Mouse (Mus musculus) embryo, embryonic 11 days (tissue): ENCODE results near the gene Sugp2.

Source experiments
- DNase-seq: peaks from one replicate; pipeline ENCODE4 v3.0.0-alpha.2; 2015

Sugp2 gene

DNA sequence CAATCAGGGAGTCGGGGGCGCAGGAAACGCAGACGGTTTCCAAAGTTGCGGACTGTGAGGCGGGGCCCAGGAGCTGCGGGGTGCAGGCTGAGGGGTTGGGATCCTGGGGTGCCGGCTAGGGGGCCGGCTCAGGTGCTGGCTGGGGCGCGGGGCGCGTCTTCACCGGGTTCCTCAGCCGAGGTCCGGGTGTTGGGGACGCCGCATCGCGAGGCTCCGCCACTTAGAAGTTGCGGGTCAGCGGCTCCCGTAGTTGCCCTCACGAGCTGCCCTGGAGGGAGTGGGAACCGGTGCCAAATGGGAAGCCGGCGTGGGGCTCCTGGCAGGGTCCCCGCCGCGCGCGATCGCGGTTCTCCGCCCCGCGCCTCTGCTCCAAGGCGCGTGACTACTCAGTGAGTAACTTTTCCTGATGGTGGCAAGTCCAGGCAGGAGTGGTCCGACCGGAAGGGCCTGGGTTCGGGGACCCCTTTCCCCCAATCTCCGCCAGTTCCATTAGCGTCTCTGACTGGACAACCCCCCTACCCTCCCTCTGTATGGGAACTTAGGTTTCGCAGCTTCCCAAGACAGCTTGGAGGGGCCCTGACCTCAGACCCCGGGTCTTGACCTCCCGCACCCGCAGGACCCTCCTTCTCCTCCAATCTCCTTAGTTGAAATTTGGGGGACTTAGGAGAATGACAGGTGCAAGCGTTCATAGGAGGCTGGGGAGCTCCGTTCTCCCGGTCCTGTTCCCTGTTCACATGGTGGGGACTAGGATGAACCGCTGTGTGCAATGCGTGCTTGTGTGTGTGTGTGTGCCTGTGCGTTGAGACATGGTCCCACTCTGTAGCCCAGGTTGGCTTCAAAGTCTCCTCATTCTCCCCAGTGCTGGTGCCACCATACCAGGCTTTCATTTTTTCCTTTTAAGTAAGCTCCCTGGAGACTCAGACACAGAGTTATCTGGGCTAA is 49.4 kb downstream of the Sugp2 start:
- DNase-seq: peak; percentile 42

- no peak for DNase-seq
Observed at GRCm38 (mm10) chr8:70284421-70284820, 50.4 kb downstream of the Sugp2 start.

DNA sequence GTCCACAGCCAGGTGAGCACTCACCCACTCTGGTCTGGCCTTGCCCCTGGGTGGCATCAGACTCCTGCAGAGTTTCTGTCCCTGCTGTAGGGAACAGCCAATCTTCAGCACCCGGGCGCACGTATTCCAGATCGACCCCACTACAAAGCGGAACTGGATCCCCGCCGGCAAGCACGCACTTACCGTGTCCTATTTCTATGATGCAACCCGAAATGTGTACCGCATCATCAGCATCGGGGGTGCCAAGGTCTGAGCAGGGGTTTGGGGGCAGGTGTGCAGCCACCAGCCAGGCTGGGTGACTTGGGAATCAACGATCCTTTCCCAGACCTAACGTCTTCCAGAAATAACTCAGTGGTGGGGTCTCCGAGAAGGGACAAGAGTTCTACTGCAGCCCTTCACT is 51.3 kb downstream of the Sugp2 start:
- DNase-seq: no peak

DNA sequence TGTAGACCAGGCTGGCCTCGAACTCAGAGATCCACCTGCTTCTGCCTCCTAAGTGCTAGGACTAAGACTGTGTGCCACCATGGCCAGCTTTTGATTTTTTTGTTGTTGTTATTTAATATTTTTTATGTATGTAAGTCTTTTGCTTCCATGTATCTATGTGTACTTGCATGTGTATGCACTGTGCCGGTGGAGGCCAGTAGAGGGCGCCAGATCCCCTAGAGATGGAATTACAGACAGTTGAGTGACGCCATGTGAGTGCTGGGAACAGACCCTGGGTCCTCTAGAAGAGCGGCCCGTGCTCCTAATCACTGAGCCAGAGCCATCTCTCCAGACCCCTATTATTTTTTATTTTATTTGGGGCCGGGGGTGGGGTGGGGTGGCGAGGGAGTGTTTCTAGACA is 52.7 kb downstream of the Sugp2 start:
- DNase-seq: no peak

- DNase-seq: no peak
Observed at GRCm38 (mm10) chr8:70293988-70294405, 60.0 kb downstream of the Sugp2 start.

DNA sequence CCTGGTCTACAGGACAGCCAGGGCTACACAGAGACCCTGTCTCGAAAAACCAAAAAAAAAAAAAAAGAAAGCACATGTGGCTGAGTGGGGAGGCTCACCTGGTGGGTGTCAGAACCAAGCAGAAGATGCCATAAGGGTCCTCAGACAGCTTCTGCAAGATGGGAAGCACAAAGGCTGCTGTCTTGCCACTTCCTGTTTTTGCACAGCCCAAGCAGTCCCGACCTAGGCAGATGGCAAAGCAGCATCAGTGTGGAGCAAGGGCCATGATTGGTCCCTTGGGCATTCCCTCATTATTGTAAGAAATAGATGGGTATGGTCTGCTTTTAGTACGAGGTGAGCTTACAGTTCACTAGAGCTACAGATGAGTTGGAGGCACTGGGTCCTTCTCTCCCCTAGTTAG is 66.9 kb downstream of the Sugp2 start:
- DNase-seq: no peak

DNA sequence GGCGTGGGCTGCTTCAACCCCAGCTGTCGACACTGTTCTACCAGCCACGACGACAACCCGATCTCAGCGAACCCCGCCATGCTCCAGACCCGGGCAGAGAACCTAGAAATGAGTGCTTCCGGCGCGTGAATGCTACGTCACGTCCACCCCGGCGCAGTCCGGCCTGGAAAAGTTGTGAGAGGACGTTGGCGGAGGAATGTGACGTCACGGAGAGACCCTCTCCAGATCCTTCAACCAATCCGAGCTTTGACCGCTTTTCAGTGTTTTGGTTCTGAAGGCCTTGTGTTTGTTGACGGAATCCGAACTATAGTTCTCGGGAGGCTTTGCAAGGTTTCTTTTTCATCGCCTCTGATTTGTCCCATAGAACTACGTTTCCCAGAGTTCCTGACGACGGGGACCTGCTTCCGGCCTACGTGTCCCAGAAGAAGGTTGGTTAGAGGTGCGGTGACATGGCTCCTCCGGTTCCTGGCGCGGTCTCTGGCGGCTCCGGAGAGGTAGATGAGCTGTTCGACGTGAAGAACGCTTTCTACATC is 68.4 kb downstream of the Sugp2 start, which contains the start of the genes Ddx49 and Cope:
Ddx49 (minus strand) TSS at position 132 of the 533 bp plus-strand sequence.
Cope (plus strand) TSS at position 161 of the 533 bp plus-strand sequence.
- peak; percentile 95 for DNase-seq

DNA sequence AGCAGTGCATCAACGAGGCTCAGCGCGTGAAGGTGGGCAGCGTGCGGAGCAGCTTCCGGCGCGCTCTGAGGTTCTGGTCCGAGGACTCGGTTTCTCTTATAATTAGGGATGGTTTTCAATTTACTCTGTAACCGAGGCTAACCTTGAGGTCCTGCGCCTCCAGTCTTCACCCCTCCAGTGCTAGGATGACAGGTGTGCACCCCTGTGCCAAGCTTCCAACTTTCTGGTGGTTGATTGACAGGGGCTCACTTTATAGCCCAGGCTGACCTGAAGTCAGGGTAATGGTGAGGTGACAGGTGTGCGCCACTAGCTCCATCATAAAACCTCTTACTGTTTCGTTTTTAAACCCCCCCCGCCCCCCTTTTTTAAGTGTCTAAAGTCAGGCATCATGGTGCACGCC is 68.9 kb downstream of the Sugp2 start:
- DNase-seq: no peak

DNA sequence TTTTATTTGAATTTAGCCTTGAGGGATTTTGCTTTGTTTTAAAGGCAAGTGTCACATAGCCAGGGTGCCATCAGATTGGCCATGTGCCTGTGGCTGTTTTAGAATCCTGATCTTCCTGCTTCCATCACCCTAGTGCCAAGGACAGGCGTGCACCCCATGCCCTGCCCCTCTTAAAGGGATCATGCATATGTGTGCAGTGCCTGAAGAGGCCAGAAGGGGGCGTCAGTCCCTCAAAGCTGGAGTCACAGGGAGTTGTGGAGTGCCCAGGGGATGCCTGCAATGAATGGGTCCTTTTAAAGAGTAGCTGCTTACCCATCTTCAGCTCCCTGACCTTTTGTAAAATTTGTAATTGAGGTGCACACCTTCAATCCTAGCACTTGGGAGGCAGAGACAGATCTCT is 75.3 kb downstream of the Sugp2 start:
- peak; percentile 45 for DNase-seq

- no peak for DNase-seq
Observed at GRCm38 (mm10) chr8:70313399-70313798, 79.4 kb downstream of the Sugp2 start.

DNA sequence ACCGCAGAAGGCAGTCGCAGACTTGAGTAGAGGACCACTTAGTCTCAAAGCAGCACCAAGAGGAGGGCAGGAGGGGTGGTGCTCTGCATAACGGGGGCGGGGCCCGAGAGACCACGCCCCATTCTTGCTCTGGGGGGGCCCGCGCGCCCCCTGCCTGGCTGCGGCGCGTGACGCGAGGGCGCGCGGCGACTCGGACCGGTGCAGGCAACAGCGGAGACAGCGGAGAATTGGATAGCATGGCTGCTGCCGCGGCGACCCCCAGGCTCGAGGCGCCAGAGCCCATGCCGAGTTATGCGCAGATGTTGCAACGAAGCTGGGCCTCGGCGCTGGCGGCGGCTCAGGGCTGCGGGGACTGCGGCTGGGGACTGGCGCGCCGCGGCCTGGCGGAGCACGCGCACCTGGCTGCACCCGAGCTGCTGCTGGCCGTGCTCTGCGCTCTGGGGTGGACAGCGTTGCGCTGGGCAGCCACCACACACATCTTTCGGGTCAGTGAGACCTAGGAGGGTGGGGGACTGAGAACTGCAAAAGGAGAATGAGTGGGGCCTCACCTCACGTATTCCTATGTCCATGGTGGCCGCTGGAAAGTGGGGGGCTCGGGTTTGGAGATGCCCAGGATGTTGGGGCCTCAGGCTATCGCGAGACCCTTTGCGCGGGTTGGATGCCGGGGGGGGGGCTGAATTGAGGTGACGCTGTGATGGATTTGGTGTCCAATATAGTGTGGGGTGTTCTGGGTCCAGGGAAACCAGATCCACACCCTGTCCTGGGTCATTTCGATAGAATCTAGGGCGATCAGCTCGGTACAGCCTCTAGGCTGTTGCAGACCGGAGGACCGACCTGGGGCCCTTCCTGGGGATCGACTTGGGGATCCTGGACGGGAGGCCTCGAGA is 81.8 kb downstream of the Sugp2 start, which contains the start of gene Cers1:
Cers1 (plus strand) TSS at position 152 of the 887 bp plus-strand sequence.
- DNase-seq: peak; percentile 87

DNA sequence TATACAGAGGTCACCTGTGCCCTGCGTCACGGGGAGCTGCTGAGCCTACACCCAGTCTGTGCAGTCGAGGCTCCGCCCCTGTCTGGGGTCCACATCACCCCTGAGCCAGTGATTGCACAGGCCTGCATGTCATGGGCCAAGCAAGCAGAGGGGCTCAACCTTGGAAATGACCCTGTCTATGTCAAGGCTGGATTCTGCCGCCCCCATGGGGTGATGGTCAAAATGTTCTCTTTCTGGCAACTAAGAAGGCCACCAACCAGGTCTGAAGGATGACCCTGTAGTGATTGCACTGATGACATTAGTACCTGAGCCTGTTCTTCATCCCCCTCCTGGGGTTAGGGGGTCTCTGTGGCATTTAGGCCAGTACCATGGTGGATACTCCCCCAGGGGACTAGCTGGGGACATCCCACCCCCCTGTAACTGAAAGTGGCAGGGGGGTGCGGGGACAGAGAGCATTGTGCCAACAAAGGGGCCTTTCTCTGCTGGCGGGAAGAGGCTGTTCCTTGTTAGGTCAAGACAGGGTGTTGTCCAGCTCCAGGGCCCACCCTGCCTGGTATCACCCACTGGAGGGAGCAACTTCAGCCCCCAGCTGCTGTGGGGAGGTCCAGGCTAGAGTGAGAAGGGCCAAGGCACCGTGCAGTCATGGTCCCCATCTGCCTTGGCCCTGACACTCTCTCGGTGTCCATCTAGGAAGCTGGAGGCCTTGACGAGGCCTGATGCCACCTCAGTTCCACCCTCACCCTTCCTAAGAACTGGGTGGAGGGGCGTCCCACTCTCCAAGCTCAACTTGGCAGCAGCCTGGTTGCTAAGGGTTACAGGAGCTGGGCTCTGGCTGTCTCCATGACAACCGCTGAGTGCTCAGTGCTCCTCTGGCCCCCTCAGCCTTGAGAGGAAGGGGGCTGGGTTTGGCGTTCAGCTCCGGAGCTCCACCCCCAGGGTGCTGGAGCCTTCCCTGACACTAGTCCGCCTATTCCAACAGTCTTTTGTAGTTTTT is 82.8 kb downstream of the Sugp2 start:
- DNase-seq: peak; percentile 94

GRCm38 (mm10) chr8:70317872-70318271 is 83.8 kb downstream of the Sugp2 start:
- DNase-seq: no peak

- DNase-seq: no peak
Observed at GRCm38 (mm10) chr8:70323716-70324115, 89.7 kb downstream of the Sugp2 start.

GRCm38 (mm10) chr8:70327512-70327911 is 93.5 kb downstream of the Sugp2 start:
- DNase-seq: no peak

- DNase-seq: peak; percentile 63
Observed at GRCm38 (mm10) chr8:70329124-70329834, 95.3 kb downstream of the Sugp2 start, which contains the start of gene Gdf1. TSS of gene Gdf1 (plus strand) at chr8:70329817.
